Mouse (Mus musculus): ENCODE measurements at regions not wholly inside any gene's neighbourhood (a gene's known extent, or its start where the extent isn't known, plus 50 kb on each side); places are given as distances from the start of the nearest gene placed in this dataset.
"Not testable (repeated sequence)": the region's sequence is repeated elsewhere in the genome, so short reads cannot be mapped to it uniquely, and the experiment has no call there.

DNA sequence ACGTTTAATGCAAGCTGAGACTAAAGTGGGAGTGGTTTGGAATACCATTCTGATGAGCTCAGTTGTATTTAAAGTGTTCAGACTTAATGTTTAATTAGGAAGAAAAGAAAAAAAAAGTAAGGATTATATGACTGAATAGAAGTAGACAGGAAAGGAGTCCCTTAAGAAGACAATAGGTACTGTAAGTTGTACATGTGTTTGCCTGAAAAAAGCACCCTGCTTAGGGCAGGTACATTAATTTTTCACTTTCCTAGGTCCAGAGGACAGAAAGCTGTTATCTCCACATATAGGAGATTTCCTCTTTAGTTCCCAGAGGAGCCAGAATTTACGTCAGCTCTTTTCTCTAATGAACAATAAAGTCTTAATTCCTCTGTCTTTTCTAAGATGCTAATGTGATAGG is 58.5 kb downstream of the Olfr987 start:
- peaks cover 10% of the 10 kb centered on the region; the same call in 1 of the 2 replicates for H3K4me1 ChIP-seq (ENCODE audit: control insufficient read depth, insufficient read depth, insufficient read length, low read length)
- H3K27ac ChIP-seq (replicated peaks; ENCODE audit: low read depth, low read length), result peak overlapping the region; percentile 29; the same call in 1 of the 2 replicates
- H3K4me3 ChIP-seq (ENCODE audit: insufficient read depth, low read depth, low read length), result no peak overlapping the region

DNA sequence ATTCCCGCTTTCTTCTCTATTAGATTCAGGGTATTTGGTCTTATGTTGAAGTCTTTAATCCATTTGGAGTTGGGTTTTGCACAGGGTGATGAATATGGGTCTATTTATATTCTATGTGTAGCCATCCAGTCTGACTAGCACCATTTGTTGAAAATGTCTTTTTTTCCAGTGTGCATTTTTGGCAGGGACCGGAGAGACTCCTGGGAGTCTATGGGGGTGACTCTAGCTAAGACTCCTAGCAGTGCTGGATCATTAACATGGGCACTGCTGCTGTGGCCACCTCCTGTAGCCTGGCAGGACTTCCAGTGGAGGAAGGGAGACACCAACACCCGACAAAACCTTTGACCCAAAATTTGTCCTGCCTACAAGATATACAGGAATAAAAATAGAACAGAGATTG is 61.0 kb downstream of the Olfr987 start:
- Histone ChIP-seq H3K4me3 (ENCODE audit: insufficient read depth, low read depth, low read length) (no peak overlapping the region), H3K4me1 (ENCODE audit: control insufficient read depth, insufficient read depth, insufficient read length, low read length) (peaks cover 2% of the 10 kb centered on the region; the same call in 1 of the 2 replicates), H3K27ac (replicated peaks; ENCODE audit: low read depth, low read length) (no peak overlapping the region)

DNA sequence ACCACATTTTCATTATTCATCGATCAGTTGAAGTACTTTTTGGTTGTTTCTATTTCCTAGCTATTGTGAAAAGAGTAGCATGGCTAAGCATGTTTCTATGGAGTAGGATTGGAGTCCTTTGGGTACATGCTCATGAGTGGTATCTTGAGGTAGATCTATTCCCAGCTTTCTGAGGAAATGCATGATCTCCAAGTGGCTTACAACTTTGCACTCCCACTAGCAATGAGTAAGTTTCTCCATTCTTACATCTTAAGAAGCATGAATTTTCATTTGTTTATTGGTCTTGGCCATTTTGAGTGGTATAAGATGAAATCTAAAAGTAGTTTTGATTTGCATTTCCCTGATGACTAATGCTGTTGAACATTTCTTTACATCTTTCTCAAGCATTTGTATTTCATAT is 61.7 kb downstream of the Olfr987 start:
- Histone ChIP-seq H3K4me3 (ENCODE audit: insufficient read depth, low read depth, low read length) (no peak overlapping the region), H3K4me1 (ENCODE audit: control insufficient read depth, insufficient read depth, insufficient read length, low read length) (peaks cover 2% of the 10 kb centered on the region; the same call in 1 of the 2 replicates), H3K27ac (replicated peaks; ENCODE audit: low read depth, low read length) (no peak overlapping the region)

DNA sequence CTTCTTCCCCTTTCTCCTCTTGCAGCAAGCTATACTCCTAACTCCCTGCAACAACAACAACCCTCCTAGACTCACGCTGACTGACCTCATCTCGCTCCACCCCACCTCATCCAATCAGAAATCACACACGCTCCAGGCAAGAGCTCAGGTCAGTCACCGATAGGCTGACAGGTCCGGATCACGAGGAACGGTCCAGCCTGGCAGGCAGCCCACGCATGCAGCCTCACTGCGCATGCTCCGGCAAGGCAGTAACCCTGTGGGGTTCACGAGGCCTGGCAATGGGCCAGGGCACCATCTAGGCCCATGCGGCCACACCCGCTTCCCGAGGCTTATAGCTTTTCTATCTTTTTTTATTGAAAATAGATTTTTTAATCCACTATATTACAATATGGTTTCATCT is 69.8 kb upstream of the Lrrc55 start:
- not testable (repeated sequence) for H3K4me3 ChIP-seq (ENCODE audit: insufficient read depth, low read depth, low read length); H3K27ac ChIP-seq (replicated peaks; ENCODE audit: low read depth, low read length); H3K4me1 ChIP-seq (ENCODE audit: control insufficient read depth, insufficient read depth, insufficient read length, low read length)

DNA sequence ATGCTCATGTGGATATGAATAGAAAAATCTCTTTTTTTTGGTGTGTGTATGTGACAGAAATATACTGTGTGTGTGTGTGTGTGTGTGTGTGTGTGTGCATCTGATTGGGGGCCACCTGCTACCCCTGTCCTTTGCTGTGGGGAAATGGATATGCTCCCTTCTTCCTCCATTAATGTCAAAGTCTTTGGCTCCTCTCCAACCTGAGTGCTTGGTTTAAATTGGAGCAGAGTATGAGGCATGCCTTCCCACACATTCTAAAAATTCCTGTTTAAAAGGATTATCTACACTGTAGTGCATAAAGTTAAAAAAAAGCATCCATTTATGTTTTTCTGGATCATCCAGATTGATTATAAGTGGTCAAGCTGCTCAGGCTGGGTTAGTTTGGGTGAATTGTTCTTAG is 68.7 kb upstream of the Lrrc55 start:
- Histone ChIP-seq H3K4me3 (ENCODE audit: insufficient read depth, low read depth, low read length) (no peak overlapping the region), H3K27ac (replicated peaks; ENCODE audit: low read depth, low read length) (peak overlapping the region; percentile 75)

DNA sequence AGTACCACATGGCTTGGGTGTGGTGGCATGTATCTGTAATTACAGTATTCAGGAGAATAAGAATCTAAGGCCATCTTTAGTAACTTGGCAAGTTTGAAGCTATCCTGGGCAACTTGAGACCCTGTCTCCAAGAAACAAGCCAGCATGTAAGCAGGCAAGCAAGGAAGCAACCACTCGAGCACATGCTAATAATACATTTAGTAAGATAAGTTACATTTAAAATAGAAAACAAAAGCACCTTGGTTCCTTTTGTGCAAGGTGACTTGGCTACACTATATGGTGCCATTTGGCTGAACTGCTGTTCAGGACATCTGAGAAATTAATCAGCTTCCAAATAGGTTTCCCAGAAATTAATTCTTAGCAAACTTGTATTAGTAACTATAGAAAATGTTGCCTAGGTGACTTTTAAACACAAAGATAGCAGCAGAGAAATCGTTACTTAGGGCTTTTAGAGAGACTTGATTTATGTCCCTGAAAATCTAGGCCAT is 68.1 kb upstream of the Lrrc55 start:
- Histone ChIP-seq H3K27ac (replicated peaks; ENCODE audit: low read depth, low read length) (0 out of 2 replicates have a peak overlapping the region, but pooled peaks have one; percentile 30), H3K4me1 (ENCODE audit: control insufficient read depth, insufficient read depth, insufficient read length, low read length) (peaks cover 4% of the 10 kb centered on the region; the same call in 1 of the 2 replicates), H3K4me3 (ENCODE audit: insufficient read depth, low read depth, low read length) (no peak overlapping the region)

More for the DNA sequence above, 68.7 kb upstream of the Lrrc55 start:
- H3K4me1 ChIP-seq (ENCODE audit: control insufficient read depth, insufficient read depth, insufficient read length, low read length), result peaks cover 4% of the 10 kb centered on the region; the same call in 1 of the 2 replicates

DNA sequence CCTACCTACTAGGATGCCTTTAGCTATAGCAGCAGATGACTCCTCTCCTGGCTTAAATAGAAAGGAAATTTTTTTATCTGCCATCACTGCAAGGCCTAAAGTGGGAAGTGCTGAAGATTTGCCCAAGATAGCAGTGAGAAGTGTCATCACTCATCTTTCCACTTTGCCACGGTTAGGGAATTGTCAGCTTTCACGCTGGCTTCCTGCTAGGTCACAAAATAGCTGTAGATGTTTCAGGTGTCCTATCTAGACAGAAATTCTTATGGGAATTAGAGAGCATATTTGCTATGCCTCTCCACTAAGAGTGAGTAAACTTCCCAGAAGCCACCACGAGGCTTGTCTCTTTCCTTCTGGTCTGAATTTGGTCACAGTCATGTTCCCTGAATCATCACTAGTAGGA is 60.4 kb upstream of the Lrrc55 start:
- H3K4me3 ChIP-seq (ENCODE audit: insufficient read depth, low read depth, low read length), result no peak overlapping the region
- peaks cover 8% of the 10 kb centered on the region; the same call in 1 of the 2 replicates for H3K4me1 ChIP-seq (ENCODE audit: control insufficient read depth, insufficient read depth, insufficient read length, low read length)
- H3K27ac ChIP-seq (replicated peaks; ENCODE audit: low read depth, low read length), result no peak overlapping the region

DNA sequence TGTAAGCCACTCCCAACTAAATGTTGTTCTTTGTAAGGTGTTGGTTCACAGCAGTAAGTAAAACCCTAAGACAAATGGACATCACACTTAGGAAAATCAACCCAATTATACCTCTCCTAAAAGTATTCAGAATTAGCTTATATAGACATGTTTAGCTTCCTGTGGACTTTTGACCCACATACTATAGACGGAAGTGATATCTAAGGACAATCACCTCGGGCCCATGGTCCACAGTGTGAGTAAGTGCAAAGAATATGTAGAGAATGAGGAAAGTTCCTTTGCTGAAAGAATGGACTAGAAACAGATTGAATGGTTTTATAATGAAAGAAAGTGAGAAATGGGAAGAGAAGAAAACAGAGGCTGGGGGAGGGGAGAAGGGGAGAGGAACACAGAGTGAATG is 58.6 kb upstream of the Lrrc55 start:
- H3K4me1 ChIP-seq (ENCODE audit: control insufficient read depth, insufficient read depth, insufficient read length, low read length), result peaks cover 10% of the 10 kb centered on the region; the same call in 1 of the 2 replicates
- no peak overlapping the region for H3K27ac ChIP-seq (replicated peaks; ENCODE audit: low read depth, low read length)

DNA sequence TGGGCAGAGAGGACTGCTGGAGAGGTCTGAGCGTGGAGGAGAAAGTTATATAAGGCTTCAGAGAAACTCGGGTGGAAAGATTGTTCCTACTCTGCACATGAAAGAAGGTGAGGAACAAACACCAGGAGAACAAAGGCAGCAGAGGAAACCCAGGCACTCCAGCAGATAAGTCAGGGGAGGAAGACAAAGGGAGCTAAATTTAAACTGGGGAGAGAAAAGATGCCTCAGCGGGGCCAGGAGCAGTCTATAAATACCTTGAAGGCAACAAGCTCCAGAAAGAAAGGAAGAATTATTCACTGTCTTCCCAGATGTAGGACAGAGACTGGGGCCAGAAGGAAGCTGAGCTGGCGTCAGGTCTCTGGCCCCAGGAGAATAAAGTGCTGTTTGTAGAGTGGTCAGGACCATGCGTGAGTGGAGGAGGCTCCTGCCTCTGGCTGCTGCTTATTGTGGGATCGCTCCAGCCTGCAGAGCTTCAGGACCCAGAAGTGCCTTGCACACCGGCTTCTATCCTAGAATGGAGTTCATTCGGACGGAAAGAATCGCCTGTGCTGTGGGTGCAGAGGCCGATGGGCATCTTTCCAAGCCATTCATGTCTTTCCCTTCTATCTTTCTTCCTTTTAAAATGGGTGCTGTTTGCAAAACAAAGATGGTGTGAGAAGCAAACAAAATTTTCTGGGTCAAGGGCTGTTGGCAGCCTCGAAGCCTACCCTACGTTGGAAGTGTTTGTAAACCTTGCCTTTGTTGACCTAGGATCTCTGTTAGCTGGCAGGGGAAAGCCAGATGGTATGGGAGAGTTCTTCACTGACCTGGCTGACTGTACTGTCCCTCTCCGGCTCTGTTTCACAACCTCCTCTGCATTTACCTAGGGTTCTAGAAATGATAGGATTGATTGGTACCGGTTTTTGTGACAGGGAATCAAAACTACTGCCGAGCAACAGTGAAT is 55.6 kb upstream of the Lrrc55 start:
- peaks cover 12% of the 10 kb centered on the region; the same call in 1 of the 2 replicates for H3K4me1 ChIP-seq (ENCODE audit: control insufficient read depth, insufficient read depth, insufficient read length, low read length)
- no peak overlapping the region for H3K4me3 ChIP-seq (ENCODE audit: insufficient read depth, low read depth, low read length)
- H3K27ac ChIP-seq (replicated peaks; ENCODE audit: low read depth, low read length), result peak overlapping the region; percentile 25

More for the DNA sequence above, 58.6 kb upstream of the Lrrc55 start:
- H3K4me3 ChIP-seq (ENCODE audit: insufficient read depth, low read depth, low read length), result no peak overlapping the region

DNA sequence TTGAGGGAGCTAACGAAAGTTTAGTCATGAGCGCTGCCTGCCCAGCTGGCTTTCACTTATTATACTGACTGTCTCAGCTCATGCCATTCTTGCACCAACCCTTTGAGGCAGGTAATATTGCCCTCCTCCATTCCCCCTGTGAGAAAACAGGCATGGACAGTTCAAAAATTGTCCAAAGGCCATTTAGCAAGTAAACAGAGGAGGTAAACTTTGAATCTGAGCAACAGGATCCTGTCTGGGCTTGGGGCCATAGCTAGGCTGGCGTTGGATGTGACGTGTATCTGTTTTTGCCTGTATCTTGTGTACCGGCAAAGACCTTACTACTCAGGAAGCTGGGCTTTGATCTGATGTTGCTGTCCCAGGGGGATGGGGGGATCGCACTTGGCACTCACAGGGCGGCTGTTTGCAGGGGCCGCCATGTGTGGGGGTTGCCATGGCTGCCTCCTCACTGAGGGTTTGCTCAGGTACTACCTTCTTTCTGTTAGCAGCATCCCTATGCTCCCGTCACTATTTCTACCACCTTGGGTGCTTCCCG is 53.1 kb upstream of the Lrrc55 start:
- Histone ChIP-seq H3K27ac (replicated peaks; ENCODE audit: low read depth, low read length) (no peak overlapping the region; the same call in 1 of the 2 replicates), H3K4me1 (ENCODE audit: control insufficient read depth, insufficient read depth, insufficient read length, low read length) (peaks cover 15% of the 10 kb centered on the region; the same call in 1 of the 2 replicates), H3K4me3 (ENCODE audit: insufficient read depth, low read depth, low read length) (no peak overlapping the region)

Data from brown adipose tissue, adult 24 weeks (tissue).